26 mouse cellular contexts compared by ENCODE assay signal in the genomic region with DNA sequence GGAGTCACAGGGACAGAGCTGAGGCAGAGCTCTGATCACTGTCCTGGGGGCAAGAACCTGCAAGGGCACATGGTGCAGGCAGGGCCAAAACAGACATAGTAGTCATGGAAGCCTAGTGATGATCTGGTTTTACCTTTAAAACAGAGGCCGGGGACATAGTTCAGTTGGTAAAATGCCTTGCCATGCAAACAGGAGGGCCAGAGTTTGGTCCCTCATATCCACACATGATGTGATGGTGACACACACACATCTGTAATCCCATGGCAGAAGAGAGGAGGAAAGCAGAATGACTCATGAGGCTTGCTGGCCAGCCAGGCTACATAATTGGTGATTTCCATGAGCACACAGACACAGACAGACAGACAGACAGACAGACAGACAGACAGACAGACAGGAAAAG. TPM values are rescaled to one million over a fixed set of nuclear protein-coding genes. Genes with fewer than 3 reads are reported as not detected.
A peak's percentile ranks its signal among the peaks of the same experiment; 100 is the strongest.
DNase-seq lines count a peak whose midpoint lies in the region; ATAC-seq and TF ChIP-seq lines count a peak whose summit lies in the region.
"Had no signal": no experiment of that assay in that cellular context is flagged by ENCODE, and none has a peak within 500 bp of the region (broad histone marks: within the 10 kb centered on the region; RNA-seq: fewer than 3 reads in every experiment).

No protein-coding gene starts in this region.

- H3K9me3 ChIP-seq in embryonic facial prominence, embryonic 12.5 days = no peaks in the 10 kb centered on the region
- no peaks in the 10 kb centered on the region for H3K9me3 ChIP-seq in embryonic facial prominence, embryonic 10.5 days
- H3K9me3 ChIP-seq in midbrain, embryonic 11.5 days (ENCODE audit: control insufficient read depth, low read length) = no peaks in the 10 kb centered on the region
- H3K9me3 ChIP-seq in midbrain, embryonic 15.5 days = no peaks in the 10 kb centered on the region
- H3K9me3 ChIP-seq in hindbrain, postnatal 0 days (ENCODE audit: low read length) = no peaks in the 10 kb centered on the region
- H3K9me3 ChIP-seq: embryonic facial prominence, embryonic 13.5 days; embryonic facial prominence, embryonic 15.5 days; forebrain, embryonic 10.5 days; forebrain, embryonic 12.5 days; G1E had no signal

- H3K4me2 ChIP-seq in embryonic facial prominence, embryonic 12.5 days (replicated peaks) = no peak overlapping the region
- H3K4me2 ChIP-seq in midbrain, embryonic 11.5 days = no peak overlapping the region
- H3K4me2 ChIP-seq in midbrain, embryonic 15.5 days = no peak overlapping the region
- no peak overlapping the region for H3K4me2 ChIP-seq in hindbrain, postnatal 0 days (ENCODE audit: low read depth, low read length)
- H3K4me2 ChIP-seq: embryonic facial prominence, embryonic 13.5 days; embryonic facial prominence, embryonic 15.5 days; forebrain, embryonic 12.5 days had no signal

- H3K4me1 ChIP-seq in embryonic facial prominence, embryonic 12.5 days = no peaks in the 10 kb centered on the region
- no peaks in the 10 kb centered on the region for H3K4me1 ChIP-seq in embryonic facial prominence, embryonic 10.5 days
- no peaks in the 10 kb centered on the region for H3K4me1 ChIP-seq in midbrain, embryonic 11.5 days (ENCODE audit: control insufficient read depth, insufficient read depth, low read length)
- H3K4me1 ChIP-seq in midbrain, embryonic 15.5 days = no peaks in the 10 kb centered on the region
- no peaks in the 10 kb centered on the region for H3K4me1 ChIP-seq in hindbrain, postnatal 0 days (ENCODE audit: insufficient read depth, low read length)
- H3K4me1 ChIP-seq: embryonic facial prominence, embryonic 13.5 days; embryonic facial prominence, embryonic 15.5 days; forebrain, embryonic 12.5 days had no signal

- H3K36me3 ChIP-seq in embryonic facial prominence, embryonic 12.5 days = no peaks in the 10 kb centered on the region
- H3K36me3 ChIP-seq in embryonic facial prominence, embryonic 10.5 days (replicated peaks) = no peaks in the 10 kb centered on the region
- no peaks in the 10 kb centered on the region for H3K36me3 ChIP-seq in midbrain, embryonic 11.5 days (ENCODE audit: control insufficient read depth, insufficient read depth, low read length)
- no peaks in the 10 kb centered on the region for H3K36me3 ChIP-seq in midbrain, embryonic 15.5 days (replicated peaks)
- H3K36me3 ChIP-seq in hindbrain, postnatal 0 days (ENCODE audit: insufficient read depth, low read length) = no peaks in the 10 kb centered on the region
- H3K36me3 ChIP-seq: embryonic facial prominence, embryonic 13.5 days; embryonic facial prominence, embryonic 15.5 days; forebrain, embryonic 10.5 days; forebrain, embryonic 12.5 days; G1E had no signal

- 0 out of 2 replicates have a peak overlapping the region, but pooled peaks have one; percentile 0 for H3K9ac ChIP-seq in embryonic facial prominence, embryonic 12.5 days
- no peak overlapping the region for H3K9ac ChIP-seq in midbrain, embryonic 11.5 days (ENCODE audit: low read length)
- no peak overlapping the region for H3K9ac ChIP-seq in midbrain, embryonic 15.5 days
- no peak overlapping the region for H3K9ac ChIP-seq in hindbrain, postnatal 0 days (replicated peaks; ENCODE audit: low read length)
- H3K9ac ChIP-seq: embryonic facial prominence, embryonic 13.5 days; embryonic facial prominence, embryonic 15.5 days; forebrain, embryonic 12.5 days had no signal

- no peaks in the 10 kb centered on the region for H3K27me3 ChIP-seq in embryonic facial prominence, embryonic 12.5 days
- H3K27me3 ChIP-seq in embryonic facial prominence, embryonic 10.5 days (replicated peaks; ENCODE audit: low read depth, poor library complexity, severe bottlenecking) = no peaks in the 10 kb centered on the region
- no peaks in the 10 kb centered on the region for H3K27me3 ChIP-seq in midbrain, embryonic 11.5 days (ENCODE audit: control insufficient read depth, insufficient read depth, low read length)
- H3K27me3 ChIP-seq in midbrain, embryonic 15.5 days (replicated peaks) = no peaks in the 10 kb centered on the region
- no peaks in the 10 kb centered on the region for H3K27me3 ChIP-seq in hindbrain, postnatal 0 days (ENCODE audit: insufficient read depth, low read length)
- H3K27me3 ChIP-seq: CH12.LX; embryonic facial prominence, embryonic 13.5 days; embryonic facial prominence, embryonic 15.5 days; forebrain, embryonic 12.5 days had no signal

- no peak overlapping the region for H3K4me3 ChIP-seq in embryonic facial prominence, embryonic 12.5 days
- H3K4me3 ChIP-seq in embryonic facial prominence, embryonic 10.5 days = no peak overlapping the region
- H3K4me3 ChIP-seq in midbrain, embryonic 11.5 days (ENCODE audit: low read depth, low read length) = no peak overlapping the region
- H3K4me3 ChIP-seq in midbrain, embryonic 15.5 days = no peak overlapping the region
- H3K4me3 ChIP-seq in hindbrain, postnatal 0 days (ENCODE audit: low read length) = no peak overlapping the region
- H3K4me3 ChIP-seq: embryonic facial prominence, embryonic 13.5 days; embryonic facial prominence, embryonic 15.5 days; erythroblast, embryonic 14.5 days; forebrain, embryonic 10.5 days; forebrain, embryonic 12.5 days had no signal

- no peak for TF ChIP-seq CTCF in hindbrain, postnatal 0 days (IDR thresholded peaks at IDR 0.05; ENCODE audit: low read depth)

- no peak overlapping the region for H3K27ac ChIP-seq in embryonic facial prominence, embryonic 12.5 days
- H3K27ac ChIP-seq in embryonic facial prominence, embryonic 10.5 days (replicated peaks) = no peak overlapping the region
- H3K27ac ChIP-seq in midbrain, embryonic 11.5 days (ENCODE audit: low read depth, low read length) = no peak overlapping the region
- H3K27ac ChIP-seq in midbrain, embryonic 15.5 days = no peak overlapping the region
- H3K27ac ChIP-seq in hindbrain, postnatal 0 days = no peak overlapping the region
- H3K27ac ChIP-seq: embryonic facial prominence, embryonic 13.5 days; embryonic facial prominence, embryonic 15.5 days; forebrain, embryonic 10.5 days; forebrain, embryonic 12.5 days had no signal

- WGBS in embryonic facial prominence, embryonic 12.5 days = 100% methylated on average over 1 of the region's 1 CpGs
- 93% methylated on average over 1 of the region's 1 CpGs for WGBS in embryonic facial prominence, embryonic 10.5 days
- 89% methylated on average over 1 of the region's 1 CpGs for WGBS in midbrain, embryonic 11.5 days
- WGBS in midbrain, embryonic 15.5 days = 100% methylated on average over 1 of the region's 1 CpGs
- 86% methylated on average over 1 of the region's 1 CpGs for WGBS in hindbrain, postnatal 0 days

- peak; percentile 64 for DNase-seq in adrenal gland, adult 2 months
- DNase-seq in adrenal gland, adult 18-20 months (ENCODE audit: low spot score in 2 of 2) = no peak
- DNase-seq in embryonic facial prominence, embryonic 10.5 days (ENCODE audit: low spot score) = no peak
- peak; percentile 10 for DNase-seq in midbrain, embryonic 11.5 days (ENCODE audit: low spot score, missing footprints)
- peak; percentile 57 for DNase-seq in NIH3T3 (ENCODE audit: low read depth)
- no peak for DNase-seq in hindbrain, postnatal 0 days (ENCODE audit: low spot score)
- DNase-seq: B cell, adult 2 months; cerebellum, adult 11 months; cerebellum, adult 18-20 months; cerebellum, adult 8-10 months; cerebellum, adult 9-11 months; cerebellum, postnatal 14 days; cerebellum, postnatal 36 days; embryo, embryonic 11 days had no signal

- ATAC-seq in embryonic facial prominence, embryonic 12.5 days (ENCODE audit: insufficient number of reproducible peaks, insufficient read depth, low FRiP score, low TSS enrichment) = no peak
- no peak for ATAC-seq in midbrain, embryonic 11.5 days (ENCODE audit: low FRiP score)
- ATAC-seq in midbrain, embryonic 15.5 days (replicated peaks) = no peak
- ATAC-seq in hindbrain, postnatal 0 days = no peak
- ATAC-seq: CD4-positive, CD25-positive, alpha-beta regulatory T cell, adult 4 months; forebrain, embryonic 14.5 days; forebrain, embryonic 16.5 days had no signal

RNA-seq across cellular contexts. Expression of a gene that starts 6.6 kb away (rescaled TPM):
- 1,000 to 10,000 TPM; 1,573 to 1,677 TPM for total RNA-seq in adrenal gland, adult 2 months (2021)
- polyA plus RNA-seq in adrenal gland, adult 2 months (2012; rRNA removed) = 836 and 1,349 TPM in 2 replicates
- 1,000 to 10,000 TPM; 1,303 to 1,859 TPM for total RNA-seq in adrenal gland, adult 18-20 months (2021)
- polyA plus RNA-seq in embryonic facial prominence, embryonic 12.5 days (2016; fragmentation: Nextera tagmentation; extraction: Ambion mirVana) = 123 and 125 TPM in 2 replicates
- 160 and 165 TPM in 2 replicates for polyA plus RNA-seq in embryonic facial prominence, embryonic 10.5 days (2016; fragmentation: Nextera tagmentation; extraction: Ambion mirVana)
- 76.4 and 80.5 TPM in 2 replicates for polyA plus RNA-seq in midbrain, embryonic 11.5 days (2014; fragmentation: Nextera tagmentation; extraction: Ambion mirVana)
- polyA plus RNA-seq in midbrain, embryonic 15.5 days (2015; fragmentation: Nextera tagmentation; extraction: Ambion mirVana) = 215 and 222 TPM in 2 replicates
- 318 and 330 TPM in 2 replicates for total RNA-seq in hindbrain, postnatal 0 days (2014; rRNA removed)
- 260 and 272 TPM in 2 replicates for polyA plus RNA-seq in hindbrain, postnatal 0 days (2015; fragmentation: Nextera tagmentation; extraction: Ambion mirVana)

Comparison
In these comparisons a context has a peak if more than half of its experiments do, and no peak if none do; other contexts are left out.
1. DNase-seq: peak in adrenal gland, adult 2 months (single experiment), midbrain, embryonic 11.5 days (single experiment) and NIH3T3 (single experiment); none in adrenal gland, adult 18-20 months (0 of 2), embryonic facial prominence, embryonic 10.5 days (single experiment) and hindbrain, postnatal 0 days (single experiment).